Mouse (Mus musculus) ES-E14 (cell line): ENCODE measurements at regions not wholly inside any gene's neighbourhood (a gene's known extent, or its start where the extent isn't known, plus 50 kb on each side); places are given as distances from the start of the nearest gene placed in this dataset.

Experiments
- CHD2 ChIP-seq: IDR thresholded peaks from 2 replicates; pipeline ENCODE4 v1.6.1; 2014; ENCODE audit warnings: mild to moderate bottlenecking, low read depth, low read length, inconsistent platforms
- HCFC1 ChIP-seq: IDR thresholded peaks from 2 replicates; pipeline ENCODE4 v1.6.1; 2012; ENCODE audit warnings: low read length, inconsistent platforms, borderline replicate concordance; ENCODE audit not compliant: insufficient read depth
- MAFK ChIP-seq: IDR thresholded peaks from 2 replicates; pipeline ENCODE4 v1.6.1; 2014; ENCODE audit warnings: mild to moderate bottlenecking, low read depth, low read length, inconsistent platforms; ENCODE audit not compliant: insufficient read depth

DNA sequence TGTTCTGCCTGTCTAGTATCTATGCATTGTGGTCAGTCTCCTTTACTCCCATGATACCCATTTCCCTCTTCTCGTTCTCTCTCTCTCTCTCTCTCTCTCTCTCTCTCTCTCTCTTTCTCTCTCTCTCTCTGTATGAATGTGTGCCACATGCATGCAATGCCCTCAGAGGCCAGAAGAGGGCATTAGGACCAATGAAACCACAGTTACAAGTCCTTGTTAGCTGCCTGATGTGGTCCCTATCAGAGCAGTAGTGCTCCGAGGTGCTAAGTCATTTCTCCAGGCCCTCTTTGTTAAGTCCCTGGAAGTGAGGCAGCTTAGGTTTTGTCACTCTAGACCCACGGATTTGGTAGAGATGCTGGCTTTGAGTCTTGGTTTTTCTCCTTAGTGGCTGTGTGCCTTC lies 250.2 kb upstream of the 9630041A04Rik start:
- TF ChIP-seq HCFC1 (no peak), MAFK (no peak), CHD2 (no peak)
